Mouse (Mus musculus) layer of hippocampus, adult 18-20 months (tissue): Measurements from ENCODE around the gene Farsb. TPM values are rescaled to one million over a fixed set of nuclear protein-coding genes. Genes with fewer than 3 reads are reported as not detected.

Experiments
- DNase-seq, 2 experiments: peaks; one replicate each; pipeline ENCODE4 v3.0.0; 2022; ENCODE audit warnings: low spot score in 2 of 2
- total RNA-seq, 2 experiments: library from RNA; stranded (reverse); gene quantifications; 2 replicates each; pipeline ENCODE4 v1.2.3; 2021

Gene Farsb
- total RNA-seq, 2 experiments from 2014 or later, result 63.3 to 68.2 TPM

- no peak for DNase-seq
Observed at GRCm38 (mm10) chr1:78488427-78488751, 308 bp downstream of the Farsb start.

DNA sequence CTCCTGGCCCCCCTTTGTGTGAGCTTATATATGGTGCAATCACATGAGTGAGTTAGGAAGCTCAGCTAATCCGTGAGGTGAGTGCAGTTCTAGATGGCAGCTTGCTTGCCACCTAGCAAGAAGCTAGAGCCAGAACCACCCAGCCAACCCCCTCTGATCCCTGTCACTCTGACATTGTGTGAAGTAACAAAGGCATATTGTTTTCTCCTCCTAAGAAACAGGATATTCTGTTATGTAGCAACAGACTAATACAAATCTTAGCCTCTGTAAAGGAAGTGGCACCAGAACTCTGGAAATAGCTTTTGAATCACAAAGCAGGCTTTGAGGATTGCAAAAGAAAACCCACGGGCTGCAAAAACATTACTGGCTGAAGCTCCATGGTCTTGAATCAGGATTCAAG lies 4.3 kb downstream of the Farsb start:
- DNase-seq, result no peak

GRCm38 (mm10) chr1:78483430-78483829 lies 5.3 kb downstream of the Farsb start:
- DNase-seq, result no peak

DNA sequence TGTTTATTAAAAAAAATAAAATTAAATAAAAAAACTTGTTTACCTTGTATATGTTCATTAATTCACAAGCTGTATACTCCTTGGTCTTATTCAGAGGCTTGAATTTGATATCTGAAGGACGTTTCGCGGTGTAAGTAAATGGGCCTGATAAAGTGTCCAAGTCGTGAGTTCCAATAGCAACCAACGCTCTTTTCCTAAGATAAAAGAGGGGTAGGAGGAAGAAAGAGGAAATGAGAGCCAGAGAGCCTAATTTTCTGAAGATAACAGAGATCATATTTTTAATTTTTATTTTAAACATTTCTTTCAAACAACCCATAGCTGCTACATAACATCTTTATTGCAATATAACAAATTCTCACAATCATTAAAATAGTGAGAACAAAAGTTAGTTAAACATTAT lies 16.3 kb downstream of the Farsb start:
- DNase-seq, result no peak

GRCm38 (mm10) chr1:78454659-78455058 lies 34.0 kb downstream of the Farsb start:
- peak in 1 of 2 experiments; percentile 69 for DNase-seq

- no peak for DNase-seq
Observed at GRCm38 (mm10) chr1:78453886-78454285, 34.8 kb downstream of the Farsb start.

DNA sequence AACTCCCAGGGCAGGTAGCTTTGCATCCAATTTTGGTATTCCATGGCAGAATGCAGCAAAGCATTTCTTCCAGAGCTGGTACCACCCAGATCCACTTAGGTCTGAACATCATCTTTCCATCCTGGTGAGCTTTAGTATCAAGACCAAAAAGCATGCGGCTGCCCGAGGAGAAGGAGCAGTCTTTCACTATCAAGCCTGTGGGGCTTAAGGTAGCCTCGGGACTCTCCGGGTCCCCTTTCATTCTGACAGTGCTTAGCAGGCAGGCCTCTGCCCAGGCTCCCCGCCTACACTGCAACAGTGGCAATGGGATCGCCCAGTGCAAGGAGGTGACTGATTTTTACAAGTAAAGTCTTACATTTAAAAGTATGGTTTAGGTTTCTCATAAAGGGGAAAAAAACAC lies 36.2 kb downstream of the Farsb start:
- no peak for DNase-seq

DNA sequence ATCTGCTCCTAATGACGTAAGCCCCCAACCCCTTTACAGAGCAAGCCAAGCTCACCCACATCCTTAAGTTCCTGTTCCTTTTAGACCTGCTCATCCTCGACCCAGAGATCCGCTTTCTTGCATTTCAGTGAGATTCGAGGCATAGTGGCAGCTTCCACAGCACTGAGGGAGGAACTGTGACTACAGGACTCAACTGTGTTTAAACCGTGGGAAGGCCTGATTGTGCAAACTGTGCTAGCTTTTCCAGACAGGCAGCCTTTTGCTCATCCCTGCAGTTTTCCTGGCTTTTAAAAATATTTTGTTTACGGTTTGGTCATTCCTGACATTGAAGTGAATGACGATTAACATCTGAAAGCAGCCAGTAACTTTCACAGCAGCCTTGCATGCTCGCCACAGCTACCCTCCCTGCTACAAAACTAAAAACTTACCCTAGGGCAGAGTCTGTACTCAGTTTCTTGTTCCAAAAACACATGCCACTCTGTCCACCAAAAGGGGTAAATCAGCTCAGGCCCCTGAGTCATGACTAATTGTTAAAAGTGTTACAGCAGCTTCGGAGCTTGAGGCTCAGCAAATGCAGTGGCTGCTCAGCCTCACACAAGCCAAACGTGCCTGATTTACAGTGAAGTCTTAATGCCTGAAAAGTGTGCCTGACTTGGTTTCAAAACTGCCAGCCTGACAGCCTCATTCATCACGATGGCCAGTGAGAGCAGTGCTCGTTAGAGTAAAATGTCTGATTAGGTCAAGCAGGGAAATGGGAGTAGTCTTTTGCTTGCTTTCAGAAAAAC lies 37.4 kb downstream of the Farsb start:
- peak in 1 of 2 experiments; percentile 55 for DNase-seq

- DNase-seq, result no peak
Observed at GRCm38 (mm10) chr1:78448091-78448490, 40.6 kb downstream of the Farsb start.

- DNase-seq, result no peak
Observed at GRCm38 (mm10) chr1:78446742-78447141, 42.0 kb downstream of the Farsb start.

- no peak for DNase-seq
Observed at GRCm38 (mm10) chr1:78446232-78446631, 42.5 kb downstream of the Farsb start.

DNA sequence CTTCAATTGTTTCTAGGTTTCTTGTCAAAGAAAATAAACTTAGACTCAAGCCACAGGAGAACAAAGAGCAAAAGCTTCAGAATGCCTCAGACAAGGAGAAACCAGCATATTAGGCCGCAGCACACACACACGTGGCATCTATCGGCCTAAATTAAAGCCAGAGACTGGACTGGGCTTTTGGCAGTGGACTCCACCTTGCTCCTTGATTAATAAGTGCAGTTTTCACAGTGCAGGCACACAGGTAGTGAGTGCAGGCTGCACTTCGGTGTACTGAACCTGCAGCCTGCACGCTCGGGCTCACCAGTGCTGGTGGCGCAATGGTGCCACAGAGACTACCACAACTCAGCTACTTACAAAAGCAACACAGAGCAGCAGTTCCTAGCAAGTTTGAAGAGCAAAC lies 45.6 kb downstream of the Farsb start:
- DNase-seq, result no peak

DNA sequence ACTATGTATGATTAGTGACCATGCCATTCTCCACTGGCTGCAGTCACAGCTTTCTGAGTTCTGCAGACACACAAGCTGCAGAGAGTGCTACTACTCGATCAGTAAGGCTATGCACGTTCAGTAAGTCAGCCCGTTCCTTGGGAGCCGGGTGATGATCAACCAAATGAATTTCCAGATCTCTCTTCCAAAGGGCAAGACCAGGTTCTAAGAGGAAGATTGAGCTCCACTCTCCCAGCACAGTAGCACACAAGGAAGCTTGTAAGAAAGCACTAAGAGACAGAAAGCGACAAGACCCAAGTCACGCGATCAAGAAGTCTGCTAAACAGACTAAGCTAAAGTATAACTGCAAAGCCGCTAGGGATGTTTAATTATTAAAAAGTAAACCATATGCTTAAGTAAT lies 48.0 kb downstream of the Farsb start:
- DNase-seq, result no peak

- no peak for DNase-seq
Observed at GRCm38 (mm10) chr1:78437150-78437549, 51.5 kb downstream of the Farsb start.

- DNase-seq, result no peak
Observed at GRCm38 (mm10) chr1:78436445-78436844, 52.3 kb downstream of the Farsb start.

DNA sequence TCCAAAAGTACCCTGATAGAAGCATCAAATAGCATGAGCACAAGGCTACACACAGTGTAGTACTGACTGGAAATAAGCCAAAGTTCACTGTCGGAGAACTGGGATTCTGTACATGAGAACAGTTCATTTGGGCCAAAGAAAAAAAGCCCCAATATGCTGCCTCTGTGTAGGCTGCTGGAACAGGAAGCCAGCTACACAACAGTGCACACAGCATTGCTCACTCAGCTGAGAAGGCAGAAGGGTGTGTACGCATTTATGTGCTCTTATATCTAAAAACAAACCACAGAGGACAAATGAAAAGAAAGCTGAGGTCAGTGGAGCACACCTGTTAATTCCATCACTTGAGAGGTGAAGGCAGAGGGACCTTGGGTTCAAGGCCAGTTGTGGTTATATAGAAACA lies 52.7 kb downstream of the Farsb start:
- peak in 1 of 2 experiments; percentile 25 for DNase-seq

DNA sequence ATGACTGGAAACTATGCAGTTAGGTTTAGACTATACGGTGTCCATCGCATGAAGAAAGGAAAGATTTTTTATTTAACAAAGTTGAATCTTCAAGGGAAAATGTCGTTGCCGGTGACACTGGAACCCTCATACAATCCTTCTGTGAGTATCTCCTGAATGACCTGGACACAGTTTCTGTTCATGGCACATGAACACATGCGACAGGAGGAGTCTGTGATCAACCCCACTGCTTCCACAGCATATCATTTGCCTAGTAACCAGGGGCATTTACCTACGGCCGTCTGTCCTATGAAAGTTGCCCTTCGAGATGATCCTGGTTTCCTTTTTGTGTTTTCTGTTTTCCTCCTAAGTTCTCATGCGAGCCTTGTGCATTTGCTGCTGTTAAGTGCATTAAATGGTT lies 55.2 kb downstream of the Farsb start:
- DNase-seq, result no peak

- DNase-seq, result no peak
Observed at GRCm38 (mm10) chr1:78428851-78429250, 59.8 kb downstream of the Farsb start.

GRCm38 (mm10) chr1:78426841-78427240 lies 61.9 kb downstream of the Farsb start:
- DNase-seq, result no peak

- peak; percentile 10 to 41 for DNase-seq
Observed at GRCm38 (mm10) chr1:78425793-78426700, 62.6 kb downstream of the Farsb start.

DNA sequence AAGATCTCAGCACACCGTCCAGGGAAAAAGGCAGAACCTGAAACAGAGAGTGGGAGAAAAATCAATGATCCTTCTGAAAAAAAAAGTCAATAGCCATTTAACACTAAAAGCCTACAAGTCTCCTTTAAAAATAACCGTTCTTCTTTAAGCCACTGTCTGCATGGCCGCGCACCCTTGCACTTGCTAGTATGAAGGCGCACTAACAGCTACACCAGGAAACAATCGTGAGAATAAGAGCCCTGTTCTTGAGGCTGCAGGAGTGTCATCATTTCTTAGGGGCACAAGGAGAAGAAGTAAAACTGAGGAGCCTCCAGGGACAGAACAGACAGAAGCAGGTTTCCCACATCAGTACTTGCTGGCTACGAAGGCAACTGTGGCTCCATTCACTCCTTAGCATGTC lies 63.4 kb downstream of the Farsb start:
- no peak for DNase-seq

GRCm38 (mm10) chr1:78424848-78425247 lies 63.8 kb downstream of the Farsb start:
- no peak for DNase-seq
